Mouse (Mus musculus): ENCODE results near the gene Pla2g16. TPM values are rescaled to one million over a fixed set of nuclear protein-coding genes. Genes with fewer than 3 reads are reported as not detected.
A peak's percentile ranks its signal among the peaks of the same experiment; 100 is the strongest.

Gene Pla2g16
- total and polyA plus RNA-seq, 2 experiments from 2014 or later: 6.0 to 6.6 TPM

DNA sequence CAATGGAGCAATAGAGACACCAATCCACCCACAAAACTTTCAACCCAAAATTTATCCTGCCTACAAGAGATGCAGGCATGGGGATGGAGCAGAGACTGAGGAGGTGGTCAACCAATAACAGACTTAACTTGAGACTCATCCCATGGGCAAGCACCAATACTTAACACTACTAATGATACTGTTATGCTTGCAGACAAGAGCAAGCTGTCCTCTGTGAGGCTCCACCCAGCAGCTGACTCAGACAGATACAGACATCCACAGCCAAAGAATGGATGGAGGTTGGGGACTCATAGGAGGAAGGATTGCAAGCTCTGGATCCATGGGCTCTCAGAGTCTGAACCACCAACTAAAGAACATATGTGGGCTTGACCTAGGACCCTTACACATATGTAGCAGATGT lies 3.8 kb upstream of the Pla2g16 start:
- no peak overlapping the region for H3K4me3 ChIP-seq (ENCODE audit: low read depth, low read length)
- no peaks in the 10 kb centered on the region for H3K9me3 ChIP-seq (ENCODE audit: low read length)
- DNase-seq (no peak), ATAC-seq (no peak)
- H3K36me3 ChIP-seq (ENCODE audit: insufficient read depth): no peaks in the 10 kb centered on the region
- H3K4me1 ChIP-seq (ENCODE audit: insufficient read depth): 0 out of 2 replicates have a peak, but pooled peaks cover 4% of the 10 kb centered on the region
- no peak for TF ChIP-seq CTCF (IDR thresholded peaks at IDR 0.05; ENCODE audit: low read depth)
- H3K9ac ChIP-seq: no peak overlapping the region
- H3K4me2 ChIP-seq (ENCODE audit: low read depth): no peak overlapping the region
- H3K27me3 ChIP-seq (ENCODE audit: insufficient read depth, low read length): no peaks in the 10 kb centered on the region
- H3K27ac ChIP-seq (ENCODE audit: low read depth, low read length): no peak overlapping the region

DNA sequence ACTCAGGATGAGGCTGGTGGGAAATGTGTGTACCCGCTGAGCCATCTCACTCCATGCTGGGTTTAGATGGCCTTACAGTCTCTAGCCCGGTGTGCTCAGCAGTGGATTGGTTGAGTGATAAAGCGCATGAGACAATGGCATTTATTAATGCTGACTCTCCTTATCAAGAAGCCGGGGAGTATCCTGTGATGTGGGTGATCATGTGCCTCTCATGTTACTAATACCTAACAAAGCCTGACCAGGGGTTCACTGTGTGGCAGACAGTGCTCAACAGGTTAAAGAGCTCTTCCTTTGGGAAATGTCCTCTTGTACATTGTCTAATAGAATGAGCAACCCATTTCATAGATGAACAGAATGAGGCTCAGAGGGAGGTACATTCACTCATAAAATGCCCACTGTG lies 2.4 kb upstream of the Pla2g16 start:
- no peak for DNase-seq
- ATAC-seq: no peak
- Histone ChIP-seq H3K4me3 (ENCODE audit: low read depth, low read length) (no peak overlapping the region), H3K9me3 (ENCODE audit: low read length) (no peaks in the 10 kb centered on the region), H3K27ac (ENCODE audit: low read depth, low read length) (no peak overlapping the region), H3K4me1 (ENCODE audit: insufficient read depth) (0 out of 2 replicates have a peak, but pooled peaks cover 4% of the 10 kb centered on the region), H3K27me3 (ENCODE audit: insufficient read depth, low read length) (no peaks in the 10 kb centered on the region), H3K4me2 (ENCODE audit: low read depth) (no peak overlapping the region), H3K36me3 (ENCODE audit: insufficient read depth) (no peaks in the 10 kb centered on the region), H3K9ac (no peak overlapping the region)
- no peak for TF ChIP-seq CTCF (IDR thresholded peaks at IDR 0.05; ENCODE audit: low read depth)
- WGBS: 76% methylated on average over 4 of the region's 4 CpGs

DNA sequence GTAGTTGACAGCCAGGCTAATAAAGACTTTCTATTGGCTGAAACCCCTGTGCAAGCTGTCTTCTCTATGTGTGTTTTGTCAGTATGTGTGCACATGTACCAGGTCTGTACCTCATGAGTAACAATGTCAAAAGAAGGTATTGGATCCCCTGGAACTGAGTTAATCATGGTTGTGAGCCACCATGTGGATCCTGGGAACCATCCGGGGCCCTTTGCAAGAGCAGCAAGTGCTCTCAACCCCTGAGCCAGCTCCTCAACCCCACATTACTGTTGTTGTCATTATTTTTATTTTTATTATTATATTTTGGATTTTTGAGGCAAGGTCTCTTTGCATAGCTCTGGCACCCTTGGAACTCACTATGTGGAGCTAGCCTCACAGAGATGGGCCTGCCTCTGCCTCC lies 618 bp upstream of the Pla2g16 start:
- H3K36me3 ChIP-seq (ENCODE audit: insufficient read depth): no peaks in the 10 kb centered on the region
- H3K27ac ChIP-seq (ENCODE audit: low read depth, low read length): no peak overlapping the region
- no peak for TF ChIP-seq CTCF (IDR thresholded peaks at IDR 0.05; ENCODE audit: low read depth)
- 94% methylated on average over 1 of the region's 1 CpGs for WGBS
- no peak overlapping the region for H3K9ac ChIP-seq
- H3K9me3 ChIP-seq (ENCODE audit: low read length): no peaks in the 10 kb centered on the region
- H3K27me3 ChIP-seq (ENCODE audit: insufficient read depth, low read length): no peaks in the 10 kb centered on the region
- DNase-seq: no peak
- H3K4me2 ChIP-seq (ENCODE audit: low read depth): no peak overlapping the region
- no peak for ATAC-seq
- 0 out of 2 replicates have a peak, but pooled peaks cover 4% of the 10 kb centered on the region for H3K4me1 ChIP-seq (ENCODE audit: insufficient read depth)
- H3K4me3 ChIP-seq (ENCODE audit: low read depth, low read length): no peak overlapping the region

DNA sequence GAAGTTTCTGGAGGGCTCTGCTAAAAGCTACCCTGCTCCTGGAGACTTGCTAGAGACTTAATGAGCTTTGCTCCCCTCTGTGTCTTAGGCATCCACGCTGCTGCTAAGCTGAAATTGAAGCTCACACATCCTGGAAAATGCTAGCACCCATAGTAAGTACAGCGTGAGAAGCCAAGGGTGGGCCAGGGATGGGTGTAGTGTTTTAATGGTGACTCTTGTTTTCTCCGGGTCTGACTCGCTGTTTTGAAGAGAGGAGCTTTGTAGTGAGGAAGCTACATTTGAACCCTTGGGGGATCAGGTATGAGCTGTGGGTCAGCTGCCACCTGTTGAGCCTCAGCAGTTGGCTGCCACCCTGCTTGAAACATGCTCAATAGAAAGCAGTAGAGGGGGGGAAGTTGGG lies 585 bp downstream of the Pla2g16 start:
- Histone ChIP-seq H3K4me2 (ENCODE audit: low read depth) (peak overlapping the region; percentile 49), H3K27me3 (ENCODE audit: insufficient read depth, low read length) (no peaks in the 10 kb centered on the region), H3K9me3 (ENCODE audit: low read length) (no peaks in the 10 kb centered on the region), H3K36me3 (ENCODE audit: insufficient read depth) (no peaks in the 10 kb centered on the region), H3K4me1 (ENCODE audit: insufficient read depth) (0 out of 2 replicates have a peak, but pooled peaks cover 4% of the 10 kb centered on the region), H3K27ac (ENCODE audit: low read depth, low read length) (no peak overlapping the region; the same call in 1 of the 2 replicates), H3K9ac (no peak overlapping the region), H3K4me3 (ENCODE audit: low read depth, low read length) (peak overlapping the region; percentile 30; the same call in 1 of the 2 replicates)
- ATAC-seq (no peak), DNase-seq (no peak)
- no peak for TF ChIP-seq CTCF (IDR thresholded peaks at IDR 0.05; ENCODE audit: low read depth)
- WGBS: 8% methylated on average over 4 of the region's 4 CpGs

GRCm38 (mm10) chr19:7558675-7559074 lies 1.4 kb downstream of the Pla2g16 start:
- Histone ChIP-seq H3K9ac (no peak overlapping the region), H3K4me1 (ENCODE audit: insufficient read depth) (0 out of 2 replicates have a peak, but pooled peaks cover 4% of the 10 kb centered on the region), H3K4me3 (ENCODE audit: low read depth, low read length) (no peak overlapping the region), H3K27ac (ENCODE audit: low read depth, low read length) (no peak overlapping the region), H3K9me3 (ENCODE audit: low read length) (no peaks in the 10 kb centered on the region), H3K4me2 (ENCODE audit: low read depth) (no peak overlapping the region), H3K36me3 (ENCODE audit: insufficient read depth) (no peaks in the 10 kb centered on the region), H3K27me3 (ENCODE audit: insufficient read depth, low read length) (no peaks in the 10 kb centered on the region)
- no peak for ATAC-seq
- 82% methylated on average over 4 of the region's 4 CpGs for WGBS
- no peak for DNase-seq
- TF ChIP-seq CTCF (IDR thresholded peaks at IDR 0.05; ENCODE audit: low read depth): no peak

GRCm38 (mm10) chr19:7559986-7560385 lies 2.7 kb downstream of the Pla2g16 start:
- H3K4me2 ChIP-seq (ENCODE audit: low read depth): no peak overlapping the region
- ATAC-seq (no peak), DNase-seq (no peak)
- no peak overlapping the region for H3K27ac ChIP-seq (ENCODE audit: low read depth, low read length)
- no peak for TF ChIP-seq CTCF (IDR thresholded peaks at IDR 0.05; ENCODE audit: low read depth)
- no peaks in the 10 kb centered on the region for H3K9me3 ChIP-seq (ENCODE audit: low read length)
- H3K4me3 ChIP-seq (ENCODE audit: low read depth, low read length): no peak overlapping the region
- H3K27me3 ChIP-seq (ENCODE audit: insufficient read depth, low read length): no peaks in the 10 kb centered on the region
- 83% methylated on average over 4 of the region's 4 CpGs for WGBS
- 0 out of 2 replicates have a peak, but pooled peaks cover 4% of the 10 kb centered on the region for H3K4me1 ChIP-seq (ENCODE audit: insufficient read depth)
- H3K36me3 ChIP-seq (ENCODE audit: insufficient read depth): no peaks in the 10 kb centered on the region
- no peak overlapping the region for H3K9ac ChIP-seq

GRCm38 (mm10) chr19:7561456-7561855 lies 4.2 kb downstream of the Pla2g16 start:
- H3K27ac ChIP-seq (ENCODE audit: low read depth, low read length): no peak overlapping the region
- no peak for TF ChIP-seq CTCF (IDR thresholded peaks at IDR 0.05; ENCODE audit: low read depth)
- no peak overlapping the region for H3K4me3 ChIP-seq (ENCODE audit: low read depth, low read length)
- DNase-seq (no peak), ATAC-seq (no peak)
- H3K9me3 ChIP-seq (ENCODE audit: low read length): no peaks in the 10 kb centered on the region
- H3K4me2 ChIP-seq (ENCODE audit: low read depth): no peak overlapping the region
- 86% methylated on average over 3 of the region's 3 CpGs for WGBS
- H3K27me3 ChIP-seq (ENCODE audit: insufficient read depth, low read length): no peaks in the 10 kb centered on the region
- 0 out of 2 replicates have a peak, but pooled peaks cover 4% of the 10 kb centered on the region for H3K4me1 ChIP-seq (ENCODE audit: insufficient read depth)
- H3K9ac ChIP-seq: no peak overlapping the region
- no peaks in the 10 kb centered on the region for H3K36me3 ChIP-seq (ENCODE audit: insufficient read depth)

Measured in forebrain, postnatal 0 days (tissue).